Mouse (Mus musculus): ENCODE results near the gene Prss43.

- TF ChIP-seq ZC3H11A (IDR thresholded peaks at IDR 0.05; ENCODE audit: borderline replicate concordance, low read depth, low read length) = no peak
- no peak for TF ChIP-seq MAFK (IDR thresholded peaks at IDR 0.05; ENCODE audit: insufficient read depth, low read depth, low read length)
These were observed 48.2 kb downstream of the Prss43 start for GRCm38 (mm10) chr9:110874660-110875191.
